Mouse (Mus musculus) hindbrain, embryonic 16.5 days (tissue): ENCODE measurements around the gene Gm10283. TPM values are rescaled to one million over a fixed set of nuclear protein-coding genes. Genes with fewer than 3 reads are reported as not detected.

Experiments used
- ATAC-seq: fragments of 200-750 bp; cut with Nextera tagmentation; 2 replicates; pipeline ENCODE4 v1.8.0; 2017; ENCODE audit warnings: moderate TSS enrichment, moderate library complexity
- H3K27ac ChIP-seq: fragments of 300-500 bp; sonication (generic); 2 replicates; pipeline ENCODE4 v1.5.1; 2014; ENCODE audit warnings: low read depth, mild to moderate bottlenecking, control low read depth, low read length, moderate library complexity
- H3K27me3 ChIP-seq: fragments of 300-500 bp; sonication (generic); replicated peaks from 2 replicates; pipeline ENCODE4 v1.6.1; 2014; ENCODE audit warnings: low read length; ENCODE audit not compliant: control insufficient read depth, insufficient read depth
- H3K36me3 ChIP-seq: fragments of 300-500 bp; sonication (generic); 2 replicates; pipeline ENCODE4 v1.6.1; 2014; ENCODE audit warnings: mild to moderate bottlenecking, low read length, moderate library complexity, mixed read lengths; ENCODE audit not compliant: control insufficient read depth, insufficient read depth
- H3K4me1 ChIP-seq: fragments of 300-500 bp; sonication (generic); 2 replicates; pipeline ENCODE4 v1.6.1; 2014; ENCODE audit warnings: low read depth, low read length; ENCODE audit not compliant: control insufficient read depth, insufficient read depth
- H3K4me2 ChIP-seq: fragments of 300-500 bp; sonication (generic); 2 replicates; pipeline ENCODE4 v1.6.1; 2014; ENCODE audit warnings: mild to moderate bottlenecking, low read length, control low read depth, moderate library complexity
- H3K4me3 ChIP-seq: fragments of 300-500 bp; sonication (generic); 2 replicates; pipeline ENCODE4 v1.5.1; 2014; ENCODE audit warnings: mild to moderate bottlenecking, low read length, control low read depth, moderate library complexity
- H3K9ac ChIP-seq: fragments of 300-500 bp; sonication (generic); 2 replicates; pipeline ENCODE4 v1.6.1; 2014; ENCODE audit warnings: low read depth, mild to moderate bottlenecking, control low read depth, low read length, moderate library complexity
- H3K9me3 ChIP-seq: fragments of 300-500 bp; sonication (generic); 2 replicates; pipeline ENCODE4 v1.6.1; 2014; ENCODE audit warnings: mild to moderate bottlenecking, low read length, moderate library complexity; ENCODE audit not compliant: control insufficient read depth
- WGBS: fragments of 180-500 bp; shearing (Covaris S2); extraction: QIAGEN DNeasy Blood & Tissue Kit; methylation state at CpG from one replicate; pipeline ENCODE4 v1.1.7; 2014; 5-methylcytosine and 5-hydroxymethylcytosine counted together
- polyA plus RNA-seq: library from polyadenylated mRNA; unstranded; fragments of >200 nt; fragmentation: Nextera tagmentation; extraction: Ambion mirVana; gene quantifications from 2 replicates; pipeline ENCODE4 v1.2.1, GENCODE M21; 2015

The Gm10283 gene
- polyA plus RNA-seq, 1 experiment from 2014 or later: not detected

- Histone ChIP-seq H3K4me1 (no peaks in the 10 kb centered on the region), H3K4me2 (peak overlapping the region; percentile 44), H3K27ac (no peak overlapping the region), H3K27me3 (no peaks in the 10 kb centered on the region), H3K9me3 (no peaks in the 10 kb centered on the region), H3K9ac (peak overlapping the region; percentile 32; the same call in 1 of the 2 replicates), H3K36me3 (no peaks in the 10 kb centered on the region), H3K4me3 (no peak overlapping the region)
- ATAC-seq: peak; percentile 89
- 34% methylated on average over 15 of the region's 15 CpGs for WGBS
Measured at GRCm38 (mm10) chr8:60466686-60467335, 36.2 kb downstream of the Gm10283 start.

- Histone ChIP-seq H3K9ac (no peak overlapping the region), H3K36me3 (no peaks in the 10 kb centered on the region), H3K27ac (no peak overlapping the region), H3K4me2 (no peak overlapping the region), H3K4me3 (no peak overlapping the region), H3K4me1 (peaks cover 3% of the 10 kb centered on the region; the same call in 1 of the 2 replicates), H3K9me3 (no peaks in the 10 kb centered on the region), H3K27me3 (no peaks in the 10 kb centered on the region)
- 77% methylated on average over 2 of the region's 2 CpGs for WGBS
- no peak for ATAC-seq
Measured at GRCm38 (mm10) chr8:60449296-60449695, 53.7 kb downstream of the Gm10283 start.

- peak; percentile 88 for ATAC-seq
- WGBS: 54% methylated on average over 6 of the region's 6 CpGs
- Histone ChIP-seq H3K4me3 (no peak overlapping the region), H3K4me1 (peaks cover 3% of the 10 kb centered on the region; the same call in 1 of the 2 replicates), H3K9me3 (no peaks in the 10 kb centered on the region), H3K9ac (no peak overlapping the region), H3K27ac (no peak overlapping the region), H3K36me3 (no peaks in the 10 kb centered on the region), H3K27me3 (no peaks in the 10 kb centered on the region), H3K4me2 (no peak overlapping the region)
Measured at GRCm38 (mm10) chr8:60444989-60445388, 58.0 kb downstream of the Gm10283 start.

GRCm38 (mm10) chr8:60438557-60438956 is 64.4 kb downstream of the Gm10283 start:
- Histone ChIP-seq H3K4me2 (no peak overlapping the region), H3K36me3 (no peaks in the 10 kb centered on the region), H3K9ac (no peak overlapping the region), H3K27ac (no peak overlapping the region), H3K4me3 (no peak overlapping the region), H3K4me1 (no peaks in the 10 kb centered on the region), H3K27me3 (no peaks in the 10 kb centered on the region), H3K9me3 (no peaks in the 10 kb centered on the region)
- no peak for ATAC-seq
- 34% methylated on average over 3 of the region's 3 CpGs for WGBS

GRCm38 (mm10) chr8:60436872-60437271 is 66.1 kb downstream of the Gm10283 start:
- Histone ChIP-seq H3K4me2 (no peak overlapping the region), H3K27ac (no peak overlapping the region), H3K9me3 (no peaks in the 10 kb centered on the region), H3K36me3 (no peaks in the 10 kb centered on the region), H3K27me3 (no peaks in the 10 kb centered on the region), H3K4me1 (no peaks in the 10 kb centered on the region), H3K4me3 (no peak overlapping the region), H3K9ac (no peak overlapping the region)
- ATAC-seq: no peak
- 92% methylated on average over 3 of the region's 3 CpGs for WGBS

- no peak for ATAC-seq
- Histone ChIP-seq H3K9me3 (peaks cover 3% of the 10 kb centered on the region; the same call in 1 of the 2 replicates), H3K27ac (no peak overlapping the region), H3K27me3 (no peaks in the 10 kb centered on the region), H3K36me3 (no peaks in the 10 kb centered on the region), H3K4me3 (no peak overlapping the region), H3K4me2 (no peak overlapping the region), H3K4me1 (no peaks in the 10 kb centered on the region), H3K9ac (no peak overlapping the region)
- WGBS: 95% methylated on average over 5 of the region's 5 CpGs
Measured at GRCm38 (mm10) chr8:60432649-60433048, 70.3 kb downstream of the Gm10283 start.

- H3K27ac ChIP-seq: no peak overlapping the region
- WGBS: 70% methylated on average over 8 of the region's 8 CpGs
- ATAC-seq: peak; percentile 42; the same call in 1 of the 2 replicates
- no peak overlapping the region for H3K4me3 ChIP-seq
- H3K27me3 ChIP-seq: no peaks in the 10 kb centered on the region
- no peaks in the 10 kb centered on the region for H3K36me3 ChIP-seq
- no peaks in the 10 kb centered on the region for H3K4me1 ChIP-seq
- H3K4me2 ChIP-seq: no peak overlapping the region
- no peaks in the 10 kb centered on the region for H3K9me3 ChIP-seq
- no peak overlapping the region for H3K9ac ChIP-seq
Measured at GRCm38 (mm10) chr8:60406358-60406757, 96.6 kb downstream of the Gm10283 start.

- H3K4me2 ChIP-seq: no peak overlapping the region
- H3K9ac ChIP-seq: no peak overlapping the region
- no peaks in the 10 kb centered on the region for H3K4me1 ChIP-seq
- no peaks in the 10 kb centered on the region for H3K36me3 ChIP-seq
- H3K27me3 ChIP-seq: no peaks in the 10 kb centered on the region
- H3K27ac ChIP-seq: no peak overlapping the region
- 68% methylated on average over 6 of the region's 6 CpGs for WGBS
- ATAC-seq: no peak
- H3K4me3 ChIP-seq: no peak overlapping the region
- H3K9me3 ChIP-seq: no peaks in the 10 kb centered on the region
Measured at GRCm38 (mm10) chr8:60404994-60405548, 97.9 kb downstream of the Gm10283 start.

GRCm38 (mm10) chr8:60393675-60394074 is 109.3 kb downstream of the Gm10283 start:
- Histone ChIP-seq H3K27ac (no peak overlapping the region), H3K4me3 (no peak overlapping the region), H3K27me3 (no peaks in the 10 kb centered on the region), H3K4me2 (no peak overlapping the region), H3K9me3 (no peaks in the 10 kb centered on the region), H3K4me1 (no peaks in the 10 kb centered on the region), H3K36me3 (no peaks in the 10 kb centered on the region), H3K9ac (no peak overlapping the region)
- 83% methylated on average over 4 of the region's 4 CpGs for WGBS
- ATAC-seq: no peak
